Mouse (Mus musculus): ENCODE data around the gene Ddx42. TPM values are rescaled to one million over a fixed set of nuclear protein-coding genes. Genes with fewer than 3 reads are reported as not detected.

The Ddx42 gene
- total and polyA plus RNA-seq, 2 experiments from 2014 or later, result 34.1 to 61.9 TPM

DNA sequence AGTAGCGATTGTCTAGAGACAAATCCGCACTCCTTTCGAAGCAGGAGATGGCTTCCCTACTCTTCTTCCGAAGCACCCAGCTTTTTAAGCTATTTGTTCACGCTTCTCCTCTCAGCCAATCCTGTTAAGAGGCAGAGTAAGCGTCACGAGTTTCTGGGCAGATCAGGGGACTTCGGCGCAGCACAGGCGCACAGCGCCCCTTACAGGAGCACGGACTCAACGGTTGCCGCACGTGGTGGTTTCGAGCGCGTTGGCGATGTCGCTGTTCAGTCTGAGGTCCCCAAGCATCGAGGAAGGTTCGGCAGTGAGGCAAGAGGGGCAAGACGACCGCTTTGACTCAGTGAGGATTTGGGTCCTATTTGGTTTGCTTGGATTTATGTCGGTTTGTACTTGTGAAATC lies 59.7 kb downstream of the Ddx42 start, which contains the start of gene Tcam1:
TSS of gene Tcam1 (plus strand) at position 219 of the 400 bp plus-strand sequence.
- peak; percentile 98 for DNase-seq (ENCODE audit: low spot score)
- Histone ChIP-seq H3K4me2 (ENCODE audit: low read depth, low read length) (peak within 1 kb of the TSS; percentile 42), H3K27ac (no peak within 1 kb of the TSS), H3K4me1 (ENCODE audit: insufficient read depth, low read length) (peaks cover 4% of the 10 kb centered on the region), H3K9me3 (ENCODE audit: low read length) (no peaks in the 10 kb centered on the region), H3K4me3 (ENCODE audit: low read length) (no peak within 1 kb of the TSS), H3K9ac (replicated peaks; ENCODE audit: low read length) (no peak within 1 kb of the TSS), H3K36me3 (ENCODE audit: insufficient read depth, low read length) (no peaks in the 10 kb centered on the region), H3K27me3 (ENCODE audit: insufficient read depth, low read length) (no peaks in the 10 kb centered on the region)
- 7% methylated on average over 25 of the region's 25 CpGs for WGBS
- peak; percentile 79 for ATAC-seq
- peak; percentile 94 for TF ChIP-seq CTCF (IDR thresholded peaks at IDR 0.05; ENCODE audit: low read depth)

DNA sequence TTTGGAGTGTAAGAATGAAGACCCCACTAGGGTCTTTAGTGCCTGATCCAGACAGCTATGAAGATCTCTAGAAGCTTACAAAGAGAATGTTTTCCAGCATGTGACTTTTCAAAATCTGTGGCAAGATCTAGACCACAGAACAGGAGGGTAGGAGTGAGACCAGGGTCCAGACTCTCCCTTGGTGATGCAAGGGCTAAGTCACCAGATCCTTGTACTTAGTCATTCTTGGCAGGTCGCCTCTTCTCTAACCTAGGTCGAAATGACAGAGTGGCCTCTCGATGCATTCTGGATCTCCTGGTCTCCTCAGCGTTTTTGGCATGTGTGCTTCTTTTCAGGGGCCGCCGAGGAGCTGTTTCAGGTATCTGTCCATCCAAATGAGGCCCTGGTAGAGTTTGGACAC lies 65.7 kb downstream of the Ddx42 start:
- Histone ChIP-seq H3K4me1 (ENCODE audit: insufficient read depth, low read length) (no peaks in the 10 kb centered on the region), H3K27me3 (ENCODE audit: insufficient read depth, low read length) (no peaks in the 10 kb centered on the region), H3K27ac (no peak overlapping the region), H3K4me2 (ENCODE audit: low read depth, low read length) (no peak overlapping the region), H3K9me3 (ENCODE audit: low read length) (no peaks in the 10 kb centered on the region), H3K36me3 (ENCODE audit: insufficient read depth, low read length) (no peaks in the 10 kb centered on the region), H3K9ac (replicated peaks; ENCODE audit: low read length) (no peak overlapping the region), H3K4me3 (ENCODE audit: low read length) (no peak overlapping the region)
- WGBS, result 89% methylated on average over 6 of the region's 6 CpGs
- ATAC-seq (no peak), DNase-seq (ENCODE audit: low spot score) (no peak)
- TF ChIP-seq CTCF (IDR thresholded peaks at IDR 0.05; ENCODE audit: low read depth), result no peak

- Histone ChIP-seq H3K9me3 (ENCODE audit: low read length) (no peaks in the 10 kb centered on the region), H3K27ac (no peak overlapping the region), H3K4me1 (ENCODE audit: insufficient read depth, low read length) (no peaks in the 10 kb centered on the region), H3K36me3 (ENCODE audit: insufficient read depth, low read length) (no peaks in the 10 kb centered on the region), H3K27me3 (ENCODE audit: insufficient read depth, low read length) (no peaks in the 10 kb centered on the region), H3K4me3 (ENCODE audit: low read length) (no peak overlapping the region), H3K9ac (replicated peaks; ENCODE audit: low read length) (no peak overlapping the region), H3K4me2 (ENCODE audit: low read depth, low read length) (no peak overlapping the region)
- TF ChIP-seq CTCF (IDR thresholded peaks at IDR 0.05; ENCODE audit: low read depth), result no peak
- DNase-seq (ENCODE audit: low spot score) (no peak), ATAC-seq (no peak)
- 75% methylated on average over 4 of the region's 4 CpGs for WGBS
Observed at GRCm38 (mm10) chr11:106283371-106283770, 66.6 kb downstream of the Ddx42 start.

DNA sequence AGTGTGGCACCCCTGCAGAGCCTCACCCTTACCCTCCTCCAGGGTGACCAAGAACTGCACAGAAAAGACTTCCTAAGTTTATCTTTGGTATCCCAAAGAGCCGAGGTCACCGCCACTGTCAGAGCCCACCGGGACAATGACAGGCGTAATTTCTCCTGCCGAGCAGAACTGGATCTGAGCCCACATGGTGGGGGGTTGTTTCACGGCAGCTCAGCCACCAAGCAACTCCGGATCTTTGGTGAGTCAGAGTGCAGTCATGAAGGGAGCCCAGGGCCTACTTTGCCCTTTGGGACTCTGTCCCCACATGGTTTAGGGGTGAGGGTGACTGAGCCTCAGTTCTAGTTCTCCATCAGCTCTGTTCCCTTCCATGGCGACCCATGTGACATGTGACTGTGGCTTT lies 67.4 kb downstream of the Ddx42 start:
- H3K27ac ChIP-seq, result no peak overlapping the region
- no peak overlapping the region for H3K4me3 ChIP-seq (ENCODE audit: low read length)
- TF ChIP-seq CTCF (IDR thresholded peaks at IDR 0.05; ENCODE audit: low read depth), result no peak
- no peak overlapping the region for H3K4me2 ChIP-seq (ENCODE audit: low read depth, low read length)
- H3K9ac ChIP-seq (replicated peaks; ENCODE audit: low read length), result no peak overlapping the region
- H3K9me3 ChIP-seq (ENCODE audit: low read length), result no peaks in the 10 kb centered on the region
- H3K27me3 ChIP-seq (ENCODE audit: insufficient read depth, low read length), result no peaks in the 10 kb centered on the region
- no peak for ATAC-seq
- 37% methylated on average over 8 of the region's 8 CpGs for WGBS
- no peaks in the 10 kb centered on the region for H3K4me1 ChIP-seq (ENCODE audit: insufficient read depth, low read length)
- DNase-seq (ENCODE audit: low spot score), result no peak
- H3K36me3 ChIP-seq (ENCODE audit: insufficient read depth, low read length), result no peaks in the 10 kb centered on the region

DNA sequence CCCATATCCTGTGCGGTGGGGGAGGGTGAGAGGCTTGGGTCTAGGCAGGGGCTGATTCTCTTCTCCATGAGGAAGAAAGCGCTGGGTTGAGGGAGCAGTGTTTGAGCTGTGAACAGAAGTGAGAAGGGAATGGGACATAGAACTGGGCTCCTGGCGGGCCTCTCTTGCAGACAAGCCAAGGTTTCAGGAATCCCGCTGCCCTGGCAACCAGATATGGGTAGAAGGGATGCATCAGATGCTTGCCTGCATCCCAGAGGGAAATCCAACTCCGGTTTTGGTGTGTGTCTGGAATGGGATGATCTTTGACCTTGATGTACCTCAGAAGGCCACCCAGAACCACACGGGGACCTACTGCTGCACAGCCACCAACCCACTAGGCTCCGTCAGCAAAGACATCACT lies 69.5 kb downstream of the Ddx42 start:
- H3K4me3 ChIP-seq (ENCODE audit: low read length), result no peak overlapping the region
- H3K4me1 ChIP-seq (ENCODE audit: insufficient read depth, low read length), result no peaks in the 10 kb centered on the region
- no peaks in the 10 kb centered on the region for H3K9me3 ChIP-seq (ENCODE audit: low read length)
- ATAC-seq (no peak), DNase-seq (ENCODE audit: low spot score) (no peak)
- H3K27me3 ChIP-seq (ENCODE audit: insufficient read depth, low read length), result no peaks in the 10 kb centered on the region
- H3K27ac ChIP-seq, result no peak overlapping the region
- H3K9ac ChIP-seq (replicated peaks; ENCODE audit: low read length), result no peak overlapping the region
- 78% methylated on average over 7 of the region's 7 CpGs for WGBS
- no peak overlapping the region for H3K4me2 ChIP-seq (ENCODE audit: low read depth, low read length)
- no peaks in the 10 kb centered on the region for H3K36me3 ChIP-seq (ENCODE audit: insufficient read depth, low read length)
- TF ChIP-seq CTCF (IDR thresholded peaks at IDR 0.05; ENCODE audit: low read depth), result no peak

GRCm38 (mm10) chr11:106286987-106287386 lies 70.3 kb downstream of the Ddx42 start:
- Histone ChIP-seq H3K9ac (replicated peaks; ENCODE audit: low read length) (no peak overlapping the region), H3K4me2 (ENCODE audit: low read depth, low read length) (no peak overlapping the region), H3K27me3 (ENCODE audit: insufficient read depth, low read length) (no peaks in the 10 kb centered on the region), H3K4me1 (ENCODE audit: insufficient read depth, low read length) (no peaks in the 10 kb centered on the region), H3K36me3 (ENCODE audit: insufficient read depth, low read length) (no peaks in the 10 kb centered on the region), H3K4me3 (ENCODE audit: low read length) (no peak overlapping the region), H3K27ac (no peak overlapping the region; the same call in 1 of the 2 replicates), H3K9me3 (ENCODE audit: low read length) (no peaks in the 10 kb centered on the region)
- 57% methylated on average over 11 of the region's 11 CpGs for WGBS
- TF ChIP-seq CTCF (IDR thresholded peaks at IDR 0.05; ENCODE audit: low read depth), result no peak
- DNase-seq (ENCODE audit: low spot score) (no peak), ATAC-seq (no peak)

DNA sequence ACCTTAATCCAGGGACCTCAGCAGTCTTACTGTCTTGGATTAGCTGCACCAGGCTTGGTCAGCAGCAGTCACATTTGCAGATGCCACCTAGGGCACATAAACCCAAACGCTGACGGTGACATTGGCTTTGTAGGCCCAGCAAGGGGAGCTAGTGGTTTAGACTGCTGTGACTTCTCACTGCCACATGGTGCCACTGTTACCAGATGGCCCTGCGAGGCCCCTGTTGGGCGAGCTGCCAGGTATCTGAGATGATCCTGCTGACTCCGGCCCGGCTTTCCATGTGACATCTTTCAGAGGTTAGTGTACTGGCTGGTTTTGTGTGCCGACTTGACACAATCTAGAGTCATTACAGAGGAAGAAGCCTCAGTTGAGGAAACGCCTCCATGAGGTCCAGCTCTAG lies 72.6 kb downstream of the Ddx42 start:
- ATAC-seq (peak; percentile 45; the same call in 1 of the 2 replicates), DNase-seq (ENCODE audit: low spot score) (peak; percentile 84)
- H3K4me3 ChIP-seq (ENCODE audit: low read length), result no peak overlapping the region
- no peak overlapping the region for H3K9ac ChIP-seq (replicated peaks; ENCODE audit: low read length)
- H3K27ac ChIP-seq, result no peak overlapping the region
- H3K4me2 ChIP-seq (ENCODE audit: low read depth, low read length), result no peak overlapping the region
- no peaks in the 10 kb centered on the region for H3K36me3 ChIP-seq (ENCODE audit: insufficient read depth, low read length)
- no peaks in the 10 kb centered on the region for H3K27me3 ChIP-seq (ENCODE audit: insufficient read depth, low read length)
- WGBS, result 44% methylated on average over 8 of the region's 8 CpGs
- no peaks in the 10 kb centered on the region for H3K9me3 ChIP-seq (ENCODE audit: low read length)
- peak; percentile 62 for TF ChIP-seq CTCF (IDR thresholded peaks at IDR 0.05; ENCODE audit: low read depth)
- H3K4me1 ChIP-seq (ENCODE audit: insufficient read depth, low read length), result no peaks in the 10 kb centered on the region
